Mouse (Mus musculus): ENCODE measurements around the gene Il21r.

The Il21r gene

DNA sequence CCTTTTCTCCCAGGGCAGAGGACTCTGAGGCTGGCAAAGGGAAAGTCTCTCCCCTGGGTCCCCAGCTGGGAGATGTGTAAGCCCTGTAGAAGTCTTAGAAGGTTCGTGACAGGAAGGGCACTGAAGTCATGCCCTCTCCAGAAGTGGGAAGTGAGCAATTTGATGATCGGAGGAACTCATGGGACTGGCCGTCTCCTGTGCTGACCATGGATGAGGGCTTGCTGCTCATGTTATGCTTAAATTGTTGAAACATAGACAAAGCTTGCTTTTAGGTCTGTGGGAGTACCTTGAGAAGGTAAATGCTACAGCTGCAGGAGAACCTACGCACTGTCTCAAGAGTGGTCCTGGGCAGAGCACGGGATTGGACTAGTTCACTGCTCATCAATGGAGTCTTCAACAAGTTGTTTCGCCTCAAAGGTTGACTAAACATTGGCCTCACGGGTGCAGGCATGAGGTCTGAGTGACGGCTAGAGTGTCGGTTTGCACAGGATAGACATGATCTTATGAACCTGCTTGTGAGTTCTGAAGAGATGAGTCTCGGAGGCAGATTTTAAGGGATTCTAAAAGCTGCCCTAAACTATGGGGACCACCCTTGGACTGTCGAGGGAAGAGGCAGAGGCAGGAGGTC lies 1.3 kb upstream of the Il21r start:
- no peak for DNase-seq

DNA sequence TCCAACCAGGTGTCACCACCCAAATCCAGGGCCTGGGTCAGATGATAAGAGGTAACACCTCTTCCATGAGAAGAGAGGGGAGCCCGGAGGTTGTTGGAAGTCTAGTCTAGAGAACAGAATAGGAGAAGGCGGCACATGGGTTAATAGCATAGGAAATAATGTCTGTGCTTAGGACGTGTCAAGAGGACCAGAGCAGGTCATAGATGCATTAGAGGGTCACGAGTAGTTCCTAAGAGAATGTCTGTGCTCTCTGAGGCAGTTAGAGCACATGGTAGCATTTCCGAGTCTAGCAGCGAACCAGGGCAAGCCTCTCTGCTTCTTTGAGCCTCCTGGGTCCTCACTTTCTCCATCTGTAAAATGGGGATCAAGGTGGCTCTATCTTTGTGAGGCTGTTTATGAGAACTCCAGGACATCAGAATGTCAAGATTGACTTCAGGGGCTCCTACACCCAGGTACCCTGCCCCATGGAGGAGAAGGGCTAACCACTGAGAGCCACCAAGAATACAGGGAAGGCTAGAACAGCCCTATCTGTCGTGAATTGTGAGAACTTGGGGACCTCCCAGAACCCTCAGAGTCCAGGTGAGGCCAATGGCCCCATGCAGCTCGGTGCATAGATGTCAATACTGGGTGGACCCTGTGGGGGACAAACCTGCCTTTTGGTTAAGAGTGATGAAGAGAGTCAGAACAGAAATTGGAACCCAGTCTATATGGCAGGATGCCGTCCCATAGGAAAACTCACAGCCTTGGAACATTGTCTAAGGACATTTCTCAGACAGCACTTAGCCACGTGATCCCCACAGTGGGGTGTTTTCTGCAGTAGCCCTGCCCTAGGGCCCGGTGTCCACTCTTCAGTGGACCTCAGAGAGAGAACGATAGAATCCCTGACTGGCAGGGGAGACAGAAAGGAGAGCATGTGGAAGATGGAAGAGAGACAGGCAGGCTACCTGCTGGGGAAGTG lies 1.4 kb downstream of the Il21r start:
- no peak for DNase-seq

DNA sequence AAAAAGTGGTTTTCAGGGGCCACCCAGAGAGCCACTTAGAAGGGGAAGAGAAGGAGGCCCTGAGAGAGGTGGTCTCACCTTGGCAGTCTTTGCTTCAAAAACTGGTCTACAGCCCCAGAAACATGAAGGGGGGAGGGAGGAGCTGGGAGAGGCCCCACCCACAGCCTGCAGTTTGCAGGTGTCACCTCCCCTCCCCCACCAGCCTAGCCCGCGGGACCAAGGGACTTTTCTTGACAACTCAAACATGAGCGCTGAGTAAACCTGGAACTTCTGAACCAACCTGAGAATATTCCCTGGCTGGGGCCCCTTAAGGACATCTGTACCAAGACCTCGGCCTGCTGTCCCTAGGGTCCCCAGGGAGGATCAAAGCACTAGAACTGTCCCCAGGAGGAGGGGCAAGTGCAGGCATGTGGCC lies 2.5 kb downstream of the Il21r start:
- DNase-seq: peak in 1 of 2 experiments; percentile 39

DNA sequence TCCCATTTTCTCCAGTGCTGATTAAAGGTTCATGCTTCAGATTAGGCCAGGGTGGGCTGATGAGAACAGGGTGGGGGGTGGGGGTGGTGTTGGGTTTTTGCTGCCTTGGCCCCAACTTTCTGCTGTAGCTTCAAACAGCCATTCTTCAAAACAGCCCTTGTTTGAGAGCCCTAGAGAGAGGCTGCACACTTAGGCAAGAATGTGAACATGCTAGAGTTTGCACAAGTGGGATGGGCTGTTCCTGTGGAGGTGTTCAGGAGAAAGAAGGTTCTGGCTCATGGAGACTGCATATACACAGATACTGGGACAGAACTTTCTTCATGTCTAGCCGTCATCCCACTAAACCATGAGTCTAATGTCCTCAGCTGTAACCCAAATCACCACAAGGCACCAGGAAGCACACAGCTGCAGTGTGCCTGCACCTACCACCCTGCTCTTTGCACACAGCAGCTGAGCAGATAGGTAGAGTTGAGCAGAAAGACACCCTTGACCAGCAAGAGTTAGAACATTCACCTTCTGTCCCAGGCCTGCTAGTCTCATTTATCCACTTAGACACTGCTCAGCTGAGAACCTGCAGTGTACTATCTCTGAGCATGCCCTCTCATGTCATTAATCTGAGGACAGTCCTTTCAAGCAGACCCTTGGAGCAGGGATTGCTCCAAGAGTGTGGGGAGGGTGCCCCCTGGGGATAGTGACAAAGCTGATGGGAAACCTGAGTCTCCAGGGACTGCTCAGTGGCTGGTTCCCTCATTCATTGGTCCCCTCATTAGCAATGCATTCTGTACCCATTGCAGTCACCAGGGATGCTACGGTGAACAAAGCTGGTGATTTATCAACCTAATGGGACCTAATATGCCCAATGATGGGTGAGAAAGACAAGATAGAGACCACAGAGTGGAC lies 3.3 kb downstream of the Il21r start:
- peak in 1 of 2 experiments; percentile 49 for DNase-seq

DNA sequence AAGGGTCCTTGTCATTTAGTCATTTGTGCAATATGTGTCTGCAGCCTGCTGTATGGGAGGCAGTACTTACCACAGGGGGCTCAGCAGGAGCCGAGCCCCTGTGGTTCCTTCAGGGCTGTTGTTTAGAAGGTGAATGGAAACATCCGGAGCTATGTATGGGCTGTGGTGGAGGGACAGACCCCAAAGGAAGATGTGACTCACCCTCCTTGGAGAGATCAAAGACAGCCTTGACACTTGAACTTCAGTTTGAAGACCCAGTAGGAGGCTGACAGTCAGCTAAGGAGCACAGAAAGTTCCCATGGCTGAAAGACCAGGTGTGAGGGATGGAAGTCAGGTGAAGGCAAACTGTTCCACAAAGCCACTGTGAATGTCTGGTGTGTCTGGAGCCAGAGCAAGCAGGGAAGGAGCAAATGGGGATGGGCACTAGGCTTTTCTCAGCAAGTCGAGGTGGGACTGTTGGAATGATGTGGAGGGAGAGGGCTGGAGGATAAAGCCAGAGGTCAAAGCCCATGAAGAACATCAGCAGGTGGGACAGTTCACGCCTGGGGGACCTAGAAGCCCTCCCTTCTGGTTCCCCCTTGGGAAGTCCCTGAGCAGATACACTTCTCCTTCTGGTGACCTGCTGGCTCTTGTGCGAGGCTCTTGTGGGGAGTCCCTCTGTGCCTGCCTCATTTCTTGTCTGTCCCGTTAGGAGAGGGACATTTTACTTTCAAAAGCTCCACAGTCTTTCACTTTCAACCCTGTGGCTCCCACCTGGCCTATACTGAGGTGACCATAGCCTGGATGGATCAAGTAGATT lies 4.4 kb downstream of the Il21r start:
- DNase-seq: no peak

DNA sequence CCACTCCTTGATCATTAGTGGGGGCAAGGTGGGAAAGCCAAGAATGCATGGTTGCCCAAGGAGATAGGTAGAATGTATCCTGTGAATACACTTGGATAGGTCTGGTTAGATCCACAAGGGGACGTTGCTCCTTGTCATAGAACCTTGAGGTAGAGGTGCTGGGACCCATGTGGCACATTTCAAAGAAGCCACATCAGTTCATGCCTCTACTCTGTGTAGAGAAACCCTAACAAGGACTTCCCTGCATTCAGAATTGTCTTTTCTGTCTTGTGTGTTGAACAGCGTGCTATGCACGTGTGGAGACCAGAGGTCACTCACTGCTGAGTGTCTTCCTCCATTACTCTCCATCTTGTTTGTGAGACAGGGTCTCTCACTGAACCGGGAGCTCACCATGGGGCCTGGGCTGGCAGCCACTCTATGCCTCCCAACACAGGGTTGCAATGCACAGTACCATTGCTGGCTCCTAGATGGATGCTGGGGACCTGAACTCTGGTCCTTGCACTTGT lies 5.0 kb downstream of the Il21r start:
- no peak for DNase-seq

DNA sequence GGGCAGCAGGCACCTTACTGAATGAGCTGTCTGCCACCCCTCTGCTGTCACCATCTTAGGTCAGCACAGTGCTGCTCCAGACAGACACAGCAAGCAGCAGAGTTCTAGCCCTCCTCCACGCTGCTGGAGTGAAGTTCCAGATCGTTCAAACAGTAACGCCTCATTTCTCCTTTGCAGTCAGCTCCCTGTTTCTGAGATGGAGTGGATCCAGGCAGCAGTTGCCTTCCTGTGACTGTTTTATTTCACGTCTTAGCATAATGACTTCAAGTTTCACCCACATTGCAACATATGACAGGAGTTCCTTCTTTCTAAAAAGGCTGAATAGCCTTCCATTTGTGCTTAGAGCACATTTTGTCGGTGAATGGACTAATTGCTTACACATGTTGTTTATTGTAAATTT lies 10.3 kb downstream of the Il21r start:
- no peak for DNase-seq

DNA sequence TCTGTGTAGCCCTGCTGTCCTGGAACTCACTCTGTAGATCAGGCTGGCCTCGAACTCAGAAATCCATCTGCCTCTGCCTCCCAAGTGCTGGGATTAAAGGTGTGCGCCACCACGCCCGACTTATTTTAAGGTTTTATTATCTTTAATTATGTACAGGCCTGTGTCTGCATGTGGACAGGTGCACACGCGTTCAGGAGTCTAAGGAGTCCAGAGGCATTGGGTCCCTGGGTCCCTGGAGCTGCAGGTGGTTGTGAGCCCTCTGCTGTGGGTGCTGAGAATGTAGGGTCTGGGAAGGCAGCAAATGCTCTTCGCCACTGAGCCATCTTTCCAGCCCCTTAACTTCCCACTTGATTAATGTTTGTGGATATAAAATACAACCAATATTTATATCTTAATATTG lies 12.2 kb downstream of the Il21r start:
- DNase-seq: no peak

DNA sequence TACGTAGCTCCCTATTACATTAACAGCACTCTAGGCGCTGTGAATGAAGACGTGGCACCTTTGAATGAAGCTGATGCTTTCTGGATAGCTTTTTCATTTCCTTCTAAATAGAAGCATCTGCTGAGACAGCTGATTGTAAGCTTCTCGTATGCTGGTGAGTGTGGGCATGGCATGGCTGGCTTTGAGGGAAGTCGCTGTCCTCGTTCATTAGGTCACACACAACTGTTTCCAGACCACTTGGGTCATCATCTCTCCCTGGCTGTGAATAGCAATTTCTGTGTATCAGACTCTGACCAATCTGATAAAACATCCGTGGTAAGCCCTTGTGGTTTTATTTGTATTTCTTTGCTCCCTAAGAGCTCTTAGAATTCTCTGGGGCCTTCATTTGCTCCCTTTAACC lies 14.8 kb downstream of the Il21r start:
- no peak for DNase-seq

DNA sequence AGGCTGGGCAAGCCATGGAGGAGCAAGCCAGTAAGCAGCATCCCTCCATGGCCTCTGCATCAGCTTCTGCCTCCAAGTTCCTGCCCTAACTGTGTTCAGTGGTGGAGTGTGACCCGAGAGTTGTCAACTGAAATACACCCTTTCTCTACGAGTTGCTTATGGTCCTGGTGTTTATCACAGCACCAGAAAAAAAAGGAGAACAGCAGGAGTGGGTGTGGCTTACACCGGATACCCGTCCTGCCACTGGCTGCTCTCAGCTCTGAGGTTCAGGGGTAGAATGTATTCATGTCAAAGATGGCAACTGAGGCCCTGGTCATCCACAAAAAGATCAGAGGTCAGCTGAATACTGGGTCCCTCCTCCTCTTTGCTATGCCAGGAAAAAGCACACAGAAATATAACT lies 16.8 kb downstream of the Il21r start:
- DNase-seq: no peak

DNA sequence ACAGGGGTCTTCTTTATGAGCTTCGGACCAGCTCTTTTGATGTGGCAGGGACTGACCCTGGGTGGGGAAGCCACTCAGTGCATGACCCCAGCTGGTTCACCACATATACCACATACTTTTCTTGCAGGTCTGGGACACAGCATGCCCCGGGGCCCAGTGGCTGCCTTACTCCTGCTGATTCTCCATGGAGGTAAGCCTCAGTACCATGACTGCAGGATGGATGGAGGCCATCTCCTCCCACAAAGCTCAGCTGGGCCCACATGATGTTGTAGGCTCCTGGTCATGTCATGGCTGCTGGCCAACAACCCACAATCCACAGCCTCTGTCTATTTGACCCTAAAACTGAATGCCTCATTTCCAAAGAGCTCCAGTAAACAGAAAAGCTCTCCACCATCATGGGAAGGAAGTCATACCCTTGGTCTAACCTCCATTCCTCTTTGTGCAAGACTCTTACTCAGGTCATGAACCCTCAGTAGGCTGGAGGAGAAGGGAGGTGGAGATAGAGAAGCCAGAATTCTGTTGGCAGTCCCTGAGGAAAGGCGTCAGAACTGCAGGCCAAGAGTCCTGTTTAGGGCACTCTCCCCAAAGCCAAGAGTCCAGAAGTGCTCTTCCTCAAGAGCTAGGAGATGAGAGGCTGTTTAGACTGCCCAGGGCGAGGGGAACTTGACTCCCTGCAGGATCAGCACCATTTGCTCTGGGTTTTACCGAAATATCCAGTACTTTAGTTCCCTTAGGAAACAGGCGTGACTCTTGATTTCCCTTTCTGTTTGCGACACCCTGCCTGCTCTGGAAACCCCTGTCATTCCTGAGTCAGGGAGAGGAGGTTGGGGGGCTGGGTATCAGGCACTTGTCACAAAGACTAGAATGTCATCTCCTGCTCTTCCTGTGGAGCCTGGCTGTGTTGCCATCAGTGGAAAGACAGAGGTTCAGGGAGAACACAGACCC lies 19.8 kb downstream of the Il21r start:
- peak; percentile 51 to 60 for DNase-seq

DNA sequence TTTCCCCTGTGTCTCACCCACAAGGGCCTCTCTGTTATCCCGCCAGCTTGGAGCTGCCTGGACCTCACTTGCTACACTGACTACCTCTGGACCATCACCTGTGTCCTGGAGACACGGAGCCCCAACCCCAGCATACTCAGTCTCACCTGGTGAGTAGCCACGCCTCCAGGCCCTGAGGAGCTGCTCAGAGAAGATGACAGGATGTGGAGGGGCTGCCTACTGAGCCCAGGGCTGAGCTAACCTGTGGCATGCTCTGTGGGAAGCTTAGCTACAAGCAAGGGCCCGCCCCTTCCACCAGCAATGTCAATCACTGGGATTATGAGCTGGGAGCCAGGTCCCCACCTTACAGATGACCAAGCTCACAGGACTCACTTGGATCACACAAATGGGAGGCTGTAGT lies 22.0 kb downstream of the Il21r start:
- no peak for DNase-seq

DNA sequence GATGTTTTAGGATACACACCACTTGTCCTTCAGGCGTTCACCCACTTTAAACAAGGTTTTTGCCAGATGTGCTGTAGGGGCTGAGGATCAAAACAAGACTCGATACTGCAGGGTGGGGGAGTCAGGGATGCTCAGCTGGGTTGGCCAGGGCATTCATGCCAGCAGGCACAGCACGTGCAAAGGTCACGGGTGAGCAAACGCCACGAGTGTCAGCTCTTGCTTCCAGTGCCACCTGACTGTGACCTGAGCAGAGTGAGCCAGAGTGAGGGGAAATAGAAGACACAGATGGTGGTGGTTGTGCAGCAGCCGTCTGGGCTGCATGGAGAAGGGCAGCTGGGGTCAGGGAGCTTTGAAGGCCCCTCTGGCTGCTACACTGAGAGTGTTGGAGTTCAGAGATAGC lies 22.6 kb downstream of the Il21r start:
- no peak for DNase-seq

DNA sequence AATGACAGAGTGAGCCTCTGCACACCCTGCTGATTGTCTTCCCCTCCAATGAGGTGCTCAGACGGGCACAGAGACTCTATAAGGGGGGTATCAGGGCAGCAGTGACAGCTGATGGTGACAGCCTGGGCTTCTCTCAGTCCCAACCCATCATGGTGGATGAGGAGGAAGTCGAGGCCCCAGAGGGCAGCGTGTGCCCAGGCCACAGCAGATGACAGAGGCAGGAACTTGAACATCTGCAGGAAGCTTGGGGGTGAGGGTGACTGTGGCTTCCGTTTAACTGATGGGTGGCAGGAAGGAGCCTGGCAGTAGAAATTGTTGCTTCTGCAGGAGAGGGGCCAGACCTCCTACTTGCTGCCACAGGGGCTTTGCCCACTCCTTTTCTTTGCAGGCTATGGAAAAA lies 27.1 kb downstream of the Il21r start:
- DNase-seq: peak in 1 of 2 experiments; percentile 41

DNA sequence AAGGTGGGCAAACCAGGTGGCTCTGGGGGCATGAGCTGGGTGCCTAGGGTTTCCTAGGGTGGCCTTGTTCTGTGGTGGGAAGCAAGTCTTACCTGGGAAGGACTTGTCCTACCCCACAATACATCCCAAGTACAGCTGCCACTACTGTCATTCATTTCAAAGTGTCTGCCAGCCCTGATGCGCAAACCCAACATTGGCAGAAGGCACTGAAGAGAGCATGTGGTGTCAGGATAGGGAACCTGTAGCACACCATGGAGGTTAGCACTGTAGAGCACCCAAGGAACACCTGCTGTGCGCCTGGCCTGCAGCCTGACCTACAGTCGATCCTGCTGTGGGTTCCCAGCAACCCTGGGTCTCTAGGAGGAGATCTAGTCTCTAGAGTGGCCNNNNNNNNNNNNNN lies 27.8 kb downstream of the Il21r start:
- no peak for DNase-seq

DNA sequence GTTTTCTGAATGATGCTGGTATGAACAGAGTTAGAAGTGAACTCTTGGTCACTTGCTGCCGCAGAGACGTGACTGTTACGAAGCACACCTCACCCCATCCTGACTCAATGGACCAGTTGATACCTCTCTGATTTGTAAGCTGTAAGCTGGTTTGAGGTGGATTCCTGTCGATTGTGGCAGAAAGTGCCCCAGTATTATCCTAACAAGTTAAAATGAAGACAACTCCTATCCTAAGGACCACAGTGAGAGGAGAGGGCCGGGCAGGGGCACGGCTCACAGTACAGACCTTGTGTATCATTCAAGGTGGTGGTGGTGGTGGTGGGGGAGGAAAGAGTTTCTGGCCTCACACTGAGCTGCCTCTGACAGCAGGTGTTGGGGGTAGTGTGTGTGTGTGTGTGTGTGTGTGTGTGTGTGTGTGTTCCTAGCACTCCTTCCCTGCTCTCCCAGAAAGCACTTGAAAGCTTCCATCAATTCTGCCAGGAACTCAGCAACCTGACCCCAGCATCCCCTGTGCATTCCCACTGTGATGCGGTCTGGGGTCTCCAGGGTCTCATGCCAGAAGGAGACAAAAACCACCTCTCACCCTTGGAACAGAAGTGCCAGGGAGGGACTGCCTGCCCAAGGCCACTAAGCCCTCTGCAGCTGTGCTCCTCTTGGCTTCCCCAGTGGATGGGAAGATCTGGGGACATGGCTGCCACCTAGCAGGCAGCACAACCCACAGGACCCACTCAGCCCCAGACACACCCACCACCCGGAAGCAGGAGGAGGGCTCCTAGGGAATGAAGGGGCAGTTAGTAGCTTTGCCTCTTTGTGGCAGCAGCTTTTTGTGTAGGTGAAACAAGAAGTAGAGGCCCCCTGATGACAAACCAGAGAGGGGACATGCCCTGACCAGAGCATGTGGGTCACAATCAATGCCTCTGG lies 34.3 kb downstream of the Il21r start:
- DNase-seq: peak in 1 of 2 experiments; percentile 2

DNA sequence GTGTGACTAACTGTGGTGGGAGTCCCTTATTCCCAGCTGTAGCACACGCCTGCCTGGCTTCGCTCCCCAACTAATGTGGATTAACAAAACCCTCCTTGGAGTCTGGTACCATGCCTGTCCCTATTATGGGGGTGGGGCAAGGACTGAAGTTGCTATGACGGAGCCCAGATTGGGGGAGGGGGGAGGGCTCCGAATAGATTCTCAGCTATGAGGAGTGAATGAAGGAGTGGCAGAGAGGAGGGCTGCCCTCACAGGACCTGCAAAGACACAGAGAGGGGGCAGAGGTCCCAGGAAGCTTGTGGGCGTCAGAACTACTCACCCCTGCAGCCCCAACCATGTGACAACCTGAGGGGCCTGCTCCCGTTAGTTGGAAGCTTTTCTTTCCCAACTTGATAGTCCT lies 35.1 kb downstream of the Il21r start:
- DNase-seq: no peak

DNA sequence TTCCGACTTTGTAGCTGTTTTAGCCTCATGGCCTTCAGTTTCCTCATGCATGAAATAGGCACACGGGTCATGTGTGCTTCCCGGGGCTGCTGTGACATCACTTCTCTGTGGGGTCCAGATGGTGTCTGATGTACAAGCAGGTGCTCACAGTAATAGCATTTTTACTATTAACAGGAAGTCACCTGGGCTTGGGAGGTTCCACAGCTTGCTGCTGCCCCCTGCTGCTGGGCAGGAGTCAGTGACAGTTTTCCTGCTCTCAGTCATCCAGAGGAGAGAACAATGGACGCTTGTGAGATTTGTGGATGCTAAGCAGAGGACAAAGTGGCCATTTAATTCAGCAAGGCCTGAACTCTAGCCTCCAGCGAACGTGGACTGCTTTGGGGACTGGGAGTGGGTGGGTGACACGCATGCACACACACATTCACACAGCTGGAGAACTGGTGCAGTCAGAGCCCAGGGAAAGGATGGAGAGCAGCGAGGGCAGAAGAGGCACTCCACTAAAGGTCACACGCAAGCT lies 35.7 kb downstream of the Il21r start:
- DNase-seq: peak; percentile 63 to 64

DNA sequence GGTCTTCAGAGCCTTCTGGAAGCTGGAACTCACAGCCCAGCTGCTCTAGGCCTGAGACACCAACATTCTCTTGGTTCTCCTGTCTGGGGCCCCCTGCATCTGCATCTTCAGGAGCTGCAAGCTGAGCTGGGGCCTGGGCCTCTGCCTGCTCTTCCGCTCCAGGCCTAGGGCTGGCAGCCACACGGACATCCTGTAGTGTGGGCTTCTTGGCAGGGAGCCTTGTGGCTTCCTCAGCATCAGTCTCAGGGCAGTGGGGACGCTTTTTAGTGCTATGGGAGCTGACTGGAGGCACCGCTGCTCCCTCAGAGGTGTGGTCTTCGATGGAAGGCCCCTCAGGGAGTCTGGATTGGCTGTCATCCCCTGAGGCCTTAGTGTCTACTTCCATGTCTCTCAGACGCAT lies 40.7 kb downstream of the Il21r start:
- DNase-seq: no peak

DNA sequence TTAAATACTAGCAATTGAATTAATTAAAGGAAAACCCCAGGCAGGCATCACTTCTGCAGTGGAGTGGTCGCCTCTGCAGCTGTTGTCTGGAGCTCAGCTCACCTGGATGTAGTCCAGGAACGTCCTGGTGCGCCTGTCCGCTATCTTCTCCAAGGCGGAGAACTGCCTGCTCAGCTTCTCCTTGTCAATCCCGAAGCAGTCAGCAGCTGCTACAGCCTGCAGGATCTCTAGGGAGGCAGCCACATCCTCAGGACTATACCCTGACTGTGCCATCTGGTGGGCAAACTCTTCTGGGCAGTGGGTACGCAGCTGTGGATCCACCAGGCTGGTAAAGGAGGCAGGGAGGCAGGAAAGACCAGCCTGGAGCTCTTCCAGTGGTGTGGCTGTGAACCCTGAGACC lies 42.2 kb downstream of the Il21r start:
- no peak for DNase-seq
